Mouse (Mus musculus): ENCODE results near the gene Olfr141. TPM values are rescaled to one million over a fixed set of nuclear protein-coding genes. Genes with fewer than 3 reads are reported as not detected.

Gene Olfr141
- polyA plus RNA-seq (2016; fragmentation: Nextera tagmentation; extraction: Ambion mirVana): not detected in 2 replicates

DNA sequence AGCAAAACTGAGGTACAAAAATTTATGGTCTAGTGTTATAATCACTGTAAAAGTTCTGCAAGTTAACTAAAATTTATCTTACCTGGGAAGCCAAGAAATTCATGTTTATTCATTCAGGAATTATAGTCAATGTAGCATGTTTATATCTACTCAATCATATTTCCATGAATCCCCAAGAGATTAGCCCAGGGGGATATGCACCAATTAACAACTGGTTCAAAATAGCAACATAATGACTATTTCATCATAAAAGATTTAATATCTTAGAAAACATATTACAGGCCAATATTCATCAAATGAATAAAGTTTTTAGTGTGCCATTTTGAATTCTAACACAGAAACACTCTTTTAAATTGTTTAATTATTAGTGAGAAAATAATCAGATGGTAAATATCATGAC, at the start of gene Olfr141:
Gene Olfr141, minus strand, starts transcription at position 101 of the 400 bp plus-strand sequence.
- Histone ChIP-seq H3K36me3 (replicated peaks) (no peaks in the 10 kb centered on the region), H3K4me1 (no peaks in the 10 kb centered on the region), H3K4me3 (no peak within 1 kb of the TSS)

DNA sequence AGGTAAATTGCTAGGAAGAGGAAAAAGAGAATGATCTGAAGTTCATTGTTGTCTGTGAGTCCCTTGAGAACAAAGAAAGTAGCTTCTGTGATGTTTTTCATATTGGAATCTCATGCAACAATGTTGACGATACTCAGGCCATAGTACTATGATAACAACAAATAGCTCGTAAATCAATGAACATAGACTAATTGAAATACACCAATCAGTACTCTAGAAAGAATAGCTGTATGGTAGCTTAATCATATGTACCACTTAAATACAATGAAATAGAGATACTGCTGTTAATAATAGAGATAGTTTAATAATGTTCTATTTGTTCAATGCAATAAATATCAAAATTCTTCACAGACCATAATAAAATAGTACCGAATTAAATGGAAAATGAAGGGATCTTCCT, 41.8 kb upstream of the Olfr141 start, which contains the start of gene Olfr1095:
Gene Olfr1095, minus strand, starts transcription at position 101 of the 400 bp plus-strand sequence.
- DNase-seq (ENCODE audit: low spot score): no peak
- H3K4me1 ChIP-seq: no peaks in the 10 kb centered on the region
- H3K36me3 ChIP-seq (replicated peaks): no peaks in the 10 kb centered on the region
- H3K27ac ChIP-seq (replicated peaks): no peak within 1 kb of the TSS
- H3K4me3 ChIP-seq: no peak within 1 kb of the TSS
- 91% methylated on average over 3 of the region's 3 CpGs for WGBS
- no peaks in the 10 kb centered on the region for H3K27me3 ChIP-seq (replicated peaks; ENCODE audit: low read depth, poor library complexity, severe bottlenecking)
- no peaks in the 10 kb centered on the region for H3K9me3 ChIP-seq

More for the DNA sequence above, at the start of gene Olfr141:
- Histone ChIP-seq H3K9me3 (no peaks in the 10 kb centered on the region), H3K27ac (replicated peaks) (no peak within 1 kb of the TSS), H3K27me3 (replicated peaks; ENCODE audit: low read depth, poor library complexity, severe bottlenecking) (no peaks in the 10 kb centered on the region)
- DNase-seq (ENCODE audit: low spot score): no peak

DNA sequence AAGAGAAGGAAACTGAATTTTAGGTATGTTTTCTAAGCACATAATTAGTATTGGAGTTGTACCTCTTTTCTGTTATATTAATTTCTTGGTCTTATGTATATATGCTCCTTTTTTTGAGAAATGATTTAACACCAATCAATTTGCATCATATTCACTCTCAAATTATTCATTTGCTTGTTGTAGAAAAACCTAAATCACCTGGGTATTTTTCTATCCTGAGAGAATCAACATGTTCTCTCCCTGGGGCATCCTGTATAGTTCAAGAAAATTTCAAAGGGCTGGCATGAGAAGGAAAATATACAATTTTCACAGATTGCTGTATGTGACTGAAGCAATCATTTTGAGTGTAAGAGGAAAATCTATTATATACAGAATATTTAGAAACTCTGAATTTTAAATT, 14.5 kb upstream of the Olfr141 start, which contains the start of gene Olfr1094:
Gene Olfr1094, plus strand, starts transcription at position 301 of the 400 bp plus-strand sequence.
- H3K4me3 ChIP-seq: no peak within 1 kb of the TSS
- no peaks in the 10 kb centered on the region for H3K4me1 ChIP-seq
- H3K36me3 ChIP-seq (replicated peaks): no peaks in the 10 kb centered on the region
- no peaks in the 10 kb centered on the region for H3K27me3 ChIP-seq (replicated peaks; ENCODE audit: low read depth, poor library complexity, severe bottlenecking)
- no peak for DNase-seq (ENCODE audit: low spot score)
- no peak within 1 kb of the TSS for H3K27ac ChIP-seq (replicated peaks)
- no peaks in the 10 kb centered on the region for H3K9me3 ChIP-seq

- WGBS: 87% methylated on average over 2 of the region's 2 CpGs
- H3K4me1 ChIP-seq: no peaks in the 10 kb centered on the region
- no peak within 1 kb of the TSS for H3K27ac ChIP-seq (replicated peaks)
- no peak for DNase-seq (ENCODE audit: low spot score)
- no peak within 1 kb of the TSS for H3K4me3 ChIP-seq
- no peaks in the 10 kb centered on the region for H3K36me3 ChIP-seq (replicated peaks)
- no peaks in the 10 kb centered on the region for H3K27me3 ChIP-seq (replicated peaks; ENCODE audit: low read depth, poor library complexity, severe bottlenecking)
- H3K9me3 ChIP-seq: no peaks in the 10 kb centered on the region
These were observed 27.6 kb downstream of the Olfr141 start, which contains the start of gene Olfr1093 for GRCm38 (mm10) chr2:86782179-86782578. Olfr1093 (plus strand) TSS chr2:86782479.

DNA sequence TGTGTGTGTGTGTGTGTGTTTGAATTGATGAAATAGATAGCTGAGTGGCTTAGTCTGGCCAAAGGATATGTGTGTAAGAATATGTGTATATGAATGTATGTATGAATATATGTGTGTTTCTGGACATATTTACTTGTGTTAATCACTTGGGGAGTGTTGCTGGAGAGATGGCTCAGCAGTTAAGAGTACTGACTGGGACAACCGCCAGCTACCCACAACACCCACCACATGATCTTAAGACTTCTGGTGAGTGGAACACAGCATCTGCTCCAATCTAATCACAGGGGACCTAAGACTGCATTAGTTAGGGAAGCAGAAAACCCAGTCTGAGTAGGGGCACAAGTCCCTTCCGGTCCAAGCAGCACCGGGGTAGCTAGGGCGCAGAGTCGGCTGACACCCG, 48.8 kb downstream of the Olfr141 start:
- WGBS: 97% methylated on average over 6 of the region's 6 CpGs
- Histone ChIP-seq H3K36me3 (replicated peaks) (no peaks in the 10 kb centered on the region), H3K27me3 (replicated peaks; ENCODE audit: low read depth, poor library complexity, severe bottlenecking) (no peaks in the 10 kb centered on the region), H3K4me1 (no peaks in the 10 kb centered on the region), H3K4me3 (no peak overlapping the region), H3K9me3 (no peaks in the 10 kb centered on the region), H3K27ac (replicated peaks) (no peak overlapping the region)
- no peak for DNase-seq (ENCODE audit: low spot score)

GRCm38 (mm10) chr2:86758893-86759292, 50.9 kb downstream of the Olfr141 start, which contains the start of gene Olfr1090:
Olfr1090 (minus strand) TSS chr2:86758993.
- Histone ChIP-seq H3K27me3 (replicated peaks; ENCODE audit: low read depth, poor library complexity, severe bottlenecking) (no peaks in the 10 kb centered on the region), H3K4me3 (no peak within 1 kb of the TSS), H3K36me3 (replicated peaks) (no peaks in the 10 kb centered on the region), H3K4me1 (no peaks in the 10 kb centered on the region), H3K27ac (replicated peaks) (no peak within 1 kb of the TSS), H3K9me3 (no peaks in the 10 kb centered on the region)
- WGBS: 94% methylated on average over 1 of the region's 1 CpGs
- no peak for DNase-seq (ENCODE audit: low spot score)

Other genes starting within 250 kb of the Olfr141 start
- not detected in 2 replicates for gene Olfr1082, start 211.1 kb downstream of the Olfr141 start, polyA plus RNA-seq (2016; fragmentation: Nextera tagmentation; extraction: Ambion mirVana)
- not detected in 2 replicates for gene Olfr1084, start 170.3 kb downstream of the Olfr141 start, polyA plus RNA-seq (2016; fragmentation: Nextera tagmentation; extraction: Ambion mirVana)
- not detected in 2 replicates for gene Olfr1085, start 148.0 kb downstream of the Olfr141 start, polyA plus RNA-seq (2016; fragmentation: Nextera tagmentation; extraction: Ambion mirVana)
- gene Olfr1086, start 129.9 kb downstream of the Olfr141 start, polyA plus RNA-seq (2016; fragmentation: Nextera tagmentation; extraction: Ambion mirVana): not detected in 2 replicates
- gene Olfr1087, start 111.6 kb downstream of the Olfr141 start, polyA plus RNA-seq (2016; fragmentation: Nextera tagmentation; extraction: Ambion mirVana): not detected in 2 replicates
- not detected in 2 replicates for gene Olfr1089, start 76.3 kb downstream of the Olfr141 start, polyA plus RNA-seq (2016; fragmentation: Nextera tagmentation; extraction: Ambion mirVana)
- not detected in 2 replicates for gene Olfr1090, start 51.0 kb downstream of the Olfr141 start, polyA plus RNA-seq (2016; fragmentation: Nextera tagmentation; extraction: Ambion mirVana)
- not detected in 2 replicates for gene Olfr1093, start 27.5 kb downstream of the Olfr141 start, polyA plus RNA-seq (2016; fragmentation: Nextera tagmentation; extraction: Ambion mirVana)
- not detected in 2 replicates for gene Olfr1094, start 14.6 kb upstream of the Olfr141 start, polyA plus RNA-seq (2016; fragmentation: Nextera tagmentation; extraction: Ambion mirVana)
- not detected in 2 replicates for gene Olfr1095, start 41.7 kb upstream of the Olfr141 start, polyA plus RNA-seq (2016; fragmentation: Nextera tagmentation; extraction: Ambion mirVana)
- gene Gm13723, start 64.8 kb upstream of the Olfr141 start, polyA plus RNA-seq (2016; fragmentation: Nextera tagmentation; extraction: Ambion mirVana): not detected in 2 replicates
- not detected in 2 replicates for gene Olfr1097, start 82.2 kb upstream of the Olfr141 start, polyA plus RNA-seq (2016; fragmentation: Nextera tagmentation; extraction: Ambion mirVana)
- gene Olfr1098, start 114.5 kb upstream of the Olfr141 start, polyA plus RNA-seq (2016; fragmentation: Nextera tagmentation; extraction: Ambion mirVana): not detected in 2 replicates
- not detected in 2 replicates for gene Olfr1099, start 150.7 kb upstream of the Olfr141 start, polyA plus RNA-seq (2016; fragmentation: Nextera tagmentation; extraction: Ambion mirVana)
- not detected in 2 replicates for gene Olfr1100, start 169.9 kb upstream of the Olfr141 start, polyA plus RNA-seq (2016; fragmentation: Nextera tagmentation; extraction: Ambion mirVana)
- gene Olfr1101, start 181.2 kb upstream of the Olfr141 start, polyA plus RNA-seq (2016; fragmentation: Nextera tagmentation; extraction: Ambion mirVana): not detected in 2 replicates
- gene Olfr1102, start 188.4 kb upstream of the Olfr141 start, polyA plus RNA-seq (2016; fragmentation: Nextera tagmentation; extraction: Ambion mirVana): not detected in 2 replicates
- not detected in 2 replicates for gene Olfr1104, start 217.1 kb upstream of the Olfr141 start, polyA plus RNA-seq (2016; fragmentation: Nextera tagmentation; extraction: Ambion mirVana)
- not detected in 2 replicates for gene Olfr1105, start 226.5 kb upstream of the Olfr141 start, polyA plus RNA-seq (2016; fragmentation: Nextera tagmentation; extraction: Ambion mirVana)
- not detected in 2 replicates for gene Olfr1106, start 242.3 kb upstream of the Olfr141 start, polyA plus RNA-seq (2016; fragmentation: Nextera tagmentation; extraction: Ambion mirVana)

All from embryonic facial prominence, embryonic 10.5 days (tissue).